Mouse (Mus musculus): ENCODE measurements around the gene Rnaset2b.
"Not testable (repeated sequence)": the region's sequence is repeated elsewhere in the genome, so short reads cannot be mapped to it uniquely, and the experiment has no call there.

- TF ChIP-seq CTCF (IDR thresholded peaks at IDR 0.05; ENCODE audit: low read depth, low read length); GATA1 (IDR thresholded peaks at IDR 0.05; ENCODE audit: borderline replicate concordance, low read length); TAL1 (conservative IDR thresholded peaks at IDR 0.05; ENCODE audit: low read depth, low read length); GATA2 (IDR thresholded peaks at IDR 0.05; ENCODE audit: borderline replicate concordance, low read depth, low read length); POLR2AphosphoS5 (IDR thresholded peaks at IDR 0.05; ENCODE audit: insufficient replicate concordance, low read depth, low read length): not testable (repeated sequence)
Observed at GRCm38 (mm10) chr17:6960349-6960748, 10.1 kb upstream of the Rnaset2b start.
